ENCODE assay signal across 8 mouse cellular contexts in genomic region chr10:127210961-127211405, GRCm38 (mm10). TPM values are rescaled to one million over a fixed set of nuclear protein-coding genes. Genes with fewer than 3 reads are reported as not detected.
A peak's percentile ranks its signal among the peaks of the same experiment; 100 is the strongest.
DNase-seq lines count a peak whose midpoint lies in the region; ATAC-seq and TF ChIP-seq lines count a peak whose summit lies in the region.

No protein-coding gene starts in this region.

- no peaks in the 10 kb centered on the region for H3K27me3 ChIP-seq in heart, postnatal 0 days (ENCODE audit: control insufficient read depth, insufficient read depth, low read length)
- H3K27me3 ChIP-seq in limb, embryonic 10.5 days (ENCODE audit: low read depth, poor library complexity, severe bottlenecking): no peaks in the 10 kb centered on the region
- no peaks in the 10 kb centered on the region for H3K27me3 ChIP-seq in midbrain, embryonic 11.5 days (ENCODE audit: control insufficient read depth, insufficient read depth, low read length)

- DNase-seq in gastrocnemius, postnatal 4 days (ENCODE audit: low spot score in 2 of 2): peak; percentile 30 to 50
- DNase-seq in gastrocnemius, adult 18-20 months (ENCODE audit: low spot score): no peak
- no peak for DNase-seq in heart, postnatal 0 days (ENCODE audit: low spot score)
- DNase-seq in limb, embryonic 10.5 days (ENCODE audit: low spot score): no peak
- no peak for DNase-seq in midbrain, embryonic 11.5 days (ENCODE audit: low spot score, missing footprints)
- no peak for DNase-seq in cerebellum, adult 8-10 months
- no peak for DNase-seq in B cell, adult 2 months

- no peak for TF ChIP-seq POLR2A in bone marrow macrophage, adult 2 months (IDR thresholded peaks at IDR 0.05; ENCODE audit: borderline replicate concordance, low read depth, low read length)

- ATAC-seq in heart, postnatal 0 days (ENCODE audit: insufficient read depth, low read depth): peak; percentile 44
- peak; percentile 73 for ATAC-seq in midbrain, embryonic 11.5 days (ENCODE audit: low FRiP score)

- under 1% methylated on average over 25 of the region's 25 CpGs for WGBS in heart, postnatal 0 days
- under 1% methylated on average over 25 of the region's 25 CpGs for WGBS in limb, embryonic 10.5 days
- WGBS in midbrain, embryonic 11.5 days: 0% methylated on average over 25 of the region's 25 CpGs

- peaks cover 19% of the 10 kb centered on the region; the same call in 1 of the 2 replicates for H3K36me3 ChIP-seq in heart, postnatal 0 days (replicated peaks; ENCODE audit: control insufficient read depth, insufficient read depth, low read length)
- H3K36me3 ChIP-seq in limb, embryonic 10.5 days: peaks cover 33% of the 10 kb centered on the region
- peaks cover 2% of the 10 kb centered on the region; the same call in 1 of the 2 replicates for H3K36me3 ChIP-seq in midbrain, embryonic 11.5 days (ENCODE audit: control insufficient read depth, insufficient read depth, low read length)

- H3K4me1 ChIP-seq in bone marrow macrophage, adult 2 months (ENCODE audit: control insufficient read depth, insufficient read depth, low read length): peaks cover 11% of the 10 kb centered on the region
- peaks cover 16% of the 10 kb centered on the region for H3K4me1 ChIP-seq in heart, postnatal 0 days (ENCODE audit: control insufficient read depth, insufficient read depth)
- H3K4me1 ChIP-seq in limb, embryonic 10.5 days: peaks cover 21% of the 10 kb centered on the region
- H3K4me1 ChIP-seq in midbrain, embryonic 11.5 days (ENCODE audit: control insufficient read depth, insufficient read depth, low read length): peaks cover 8% of the 10 kb centered on the region

- H3K4me2 ChIP-seq in heart, postnatal 0 days (ENCODE audit: low read depth, low read length): peak overlapping the region; percentile 96
- H3K4me2 ChIP-seq in midbrain, embryonic 11.5 days: peak overlapping the region; percentile 90

- H3K9me3 ChIP-seq in heart, postnatal 0 days (replicated peaks; ENCODE audit: control insufficient read depth, low read length): no peaks in the 10 kb centered on the region
- H3K9me3 ChIP-seq in limb, embryonic 10.5 days (replicated peaks): no peaks in the 10 kb centered on the region
- no peaks in the 10 kb centered on the region for H3K9me3 ChIP-seq in midbrain, embryonic 11.5 days (ENCODE audit: control insufficient read depth, low read length)

- H3K9ac ChIP-seq in heart, postnatal 0 days (replicated peaks; ENCODE audit: low read depth, low read length): peak overlapping the region; percentile 68
- peak overlapping the region; percentile 86 for H3K9ac ChIP-seq in midbrain, embryonic 11.5 days (ENCODE audit: low read length)

- H3K4me3 ChIP-seq in bone marrow macrophage, adult 2 months (ENCODE audit: insufficient read depth, low read length): peak overlapping the region; percentile 85
- peak overlapping the region; percentile 79 for H3K4me3 ChIP-seq in heart, postnatal 0 days (ENCODE audit: low read depth, low read length)
- H3K4me3 ChIP-seq in limb, embryonic 10.5 days: peak overlapping the region; percentile 94
- peak overlapping the region; percentile 86 for H3K4me3 ChIP-seq in midbrain, embryonic 11.5 days (ENCODE audit: low read depth, low read length)

- no peak for TF ChIP-seq CTCF in bone marrow macrophage, adult 2 months (IDR thresholded peaks at IDR 0.05; ENCODE audit: low read depth, low read length)
- no peak for TF ChIP-seq CTCF in heart, postnatal 0 days (IDR thresholded peaks at IDR 0.05; ENCODE audit: low read depth)

- H3K27ac ChIP-seq in bone marrow macrophage, adult 2 months (ENCODE audit: insufficient read depth, low read depth, low read length): no peak overlapping the region
- H3K27ac ChIP-seq in heart, postnatal 0 days (ENCODE audit: low read depth): peak overlapping the region; percentile 36; the same call in 1 of the 2 replicates
- H3K27ac ChIP-seq in limb, embryonic 10.5 days: peak overlapping the region; percentile 88
- no peak overlapping the region for H3K27ac ChIP-seq in midbrain, embryonic 11.5 days (ENCODE audit: low read depth, low read length)

- no peak for TF ChIP-seq EP300 in heart, postnatal 0 days (IDR thresholded peaks at IDR 0.05; ENCODE audit: low read depth)

RNA-seq across cellular contexts. Expression of gene Pip4k2c, which starts 0.4 kb away (rescaled TPM):
- total RNA-seq in gastrocnemius, postnatal 4 days (2021): 10 to 100 TPM; 11.5 to 12.7 TPM
- 1 to 10 TPM; 7.4 to 8.2 TPM for total RNA-seq in gastrocnemius, adult 18-20 months (2021)
- polyA plus RNA-seq in bone marrow macrophage, adult 2 months (2012; ENCODE audit: insufficient read depth, insufficient read length, missing spikeins): 34.5 and 35.0 TPM in 2 replicates
- 22.4 and 23.7 TPM in 2 replicates for total RNA-seq in heart, postnatal 0 days (2014; rRNA removed; ENCODE audit: low replicate concordance)
- 24.7 and 25.0 TPM in 2 replicates for polyA plus RNA-seq in heart, postnatal 0 days (2015; fragmentation: Nextera tagmentation; extraction: Ambion mirVana)
- 25.0 and 27.8 TPM in 2 replicates for polyA plus RNA-seq in limb, embryonic 10.5 days (2016; fragmentation: Nextera tagmentation; extraction: Ambion mirVana)
- polyA plus RNA-seq in midbrain, embryonic 11.5 days (2014; fragmentation: Nextera tagmentation; extraction: Ambion mirVana): 10.3 and 11.4 TPM in 2 replicates

RNA-seq across cellular contexts. Expression of gene Dtx3, which starts 15.5 kb away (rescaled TPM):
- total RNA-seq in gastrocnemius, postnatal 4 days (2021): 10 to 100 TPM; 43.8 to 49.7 TPM
- 10 to 100 TPM; 20.0 to 27.3 TPM for total RNA-seq in gastrocnemius, adult 18-20 months (2021)
- 60.1 and 68.7 TPM in 2 replicates for polyA plus RNA-seq in bone marrow macrophage, adult 2 months (2012; ENCODE audit: insufficient read depth, insufficient read length, missing spikeins)
- total RNA-seq in heart, postnatal 0 days (2014; rRNA removed; ENCODE audit: low replicate concordance): 44.4 and 64.1 TPM in 2 replicates
- polyA plus RNA-seq in heart, postnatal 0 days (2015; fragmentation: Nextera tagmentation; extraction: Ambion mirVana): 28.8 and 30.0 TPM in 2 replicates
- polyA plus RNA-seq in limb, embryonic 10.5 days (2016; fragmentation: Nextera tagmentation; extraction: Ambion mirVana): 91.4 and 122 TPM in 2 replicates
- polyA plus RNA-seq in midbrain, embryonic 11.5 days (2014; fragmentation: Nextera tagmentation; extraction: Ambion mirVana): 130 and 138 TPM in 2 replicates

RNA-seq across cellular contexts. Expression of gene Arhgef25, which starts 21.1 kb away (rescaled TPM):
- 10 to 100 TPM; 40.4 to 43.0 TPM for total RNA-seq in gastrocnemius, postnatal 4 days (2021)
- 1 to 10 TPM; 7.4 to 9.5 TPM for total RNA-seq in gastrocnemius, adult 18-20 months (2021)
- polyA plus RNA-seq in bone marrow macrophage, adult 2 months (2012; ENCODE audit: insufficient read depth, insufficient read length, missing spikeins): 1.3 TPM in 1 of 2 replicates, not detected in the other
- total RNA-seq in heart, postnatal 0 days (2014; rRNA removed; ENCODE audit: low replicate concordance): 20.8 and 44.2 TPM in 2 replicates
- polyA plus RNA-seq in heart, postnatal 0 days (2015; fragmentation: Nextera tagmentation; extraction: Ambion mirVana): 10.0 and 13.8 TPM in 2 replicates
- 25.8 and 36.3 TPM in 2 replicates for polyA plus RNA-seq in limb, embryonic 10.5 days (2016; fragmentation: Nextera tagmentation; extraction: Ambion mirVana)
- 25.8 and 28.2 TPM in 2 replicates for polyA plus RNA-seq in midbrain, embryonic 11.5 days (2014; fragmentation: Nextera tagmentation; extraction: Ambion mirVana)

RNA-seq across cellular contexts. Expression of gene Slc26a10, which starts 30.5 kb away (rescaled TPM):
- 1 to 10 TPM; 3.8 to 4.3 TPM for total RNA-seq in gastrocnemius, postnatal 4 days (2021)
- 1 to 10 TPM; 1.6 to 2.9 TPM for total RNA-seq in gastrocnemius, adult 18-20 months (2021)
- not detected in 2 replicates for polyA plus RNA-seq in bone marrow macrophage, adult 2 months (2012; ENCODE audit: insufficient read depth, insufficient read length, missing spikeins)
- 51.0 and 61.2 TPM in 2 replicates for total RNA-seq in heart, postnatal 0 days (2014; rRNA removed; ENCODE audit: low replicate concordance)
- 22.8 and 23.3 TPM in 2 replicates for polyA plus RNA-seq in heart, postnatal 0 days (2015; fragmentation: Nextera tagmentation; extraction: Ambion mirVana)
- 3.4 and 4.1 TPM in 2 replicates for polyA plus RNA-seq in limb, embryonic 10.5 days (2016; fragmentation: Nextera tagmentation; extraction: Ambion mirVana)
- 0.51 and 0.58 TPM in 2 replicates for polyA plus RNA-seq in midbrain, embryonic 11.5 days (2014; fragmentation: Nextera tagmentation; extraction: Ambion mirVana)

RNA-seq across cellular contexts. Expression of gene B4galnt1, which starts 46.0 kb away (rescaled TPM):
- total RNA-seq in gastrocnemius, postnatal 4 days (2021): 1 to 10 TPM; 3.4 to 3.6 TPM
- total RNA-seq in gastrocnemius, adult 18-20 months (2021): under 1 TPM; 0.39 to 0.93 TPM
- polyA plus RNA-seq in bone marrow macrophage, adult 2 months (2012; ENCODE audit: insufficient read depth, insufficient read length, missing spikeins): 42.2 and 50.6 TPM in 2 replicates
- total RNA-seq in heart, postnatal 0 days (2014; rRNA removed; ENCODE audit: low replicate concordance): 2.3 and 7.7 TPM in 2 replicates
- 0.72 and 0.82 TPM in 2 replicates for polyA plus RNA-seq in heart, postnatal 0 days (2015; fragmentation: Nextera tagmentation; extraction: Ambion mirVana)
- 2.8 and 3.4 TPM in 2 replicates for polyA plus RNA-seq in limb, embryonic 10.5 days (2016; fragmentation: Nextera tagmentation; extraction: Ambion mirVana)
- 8.1 and 9.4 TPM in 2 replicates for polyA plus RNA-seq in midbrain, embryonic 11.5 days (2014; fragmentation: Nextera tagmentation; extraction: Ambion mirVana)

Comparison
In these comparisons a context has a peak if more than half of its experiments do, and no peak if none do; other contexts are left out.
1. DNase-seq: peak in gastrocnemius, postnatal 4 days (2 of 2); none in gastrocnemius, adult 18-20 months (single experiment), heart, postnatal 0 days (single experiment), limb, embryonic 10.5 days (single experiment), midbrain, embryonic 11.5 days (single experiment), cerebellum, adult 8-10 months (single experiment) and B cell, adult 2 months (0 of 2).
2. H3K27ac ChIP-seq: peak in heart, postnatal 0 days (single experiment) and limb, embryonic 10.5 days (single experiment); none in bone marrow macrophage, adult 2 months (single experiment) and midbrain, embryonic 11.5 days (single experiment).
3. Peak in every context shown above with its lines, with median percentiles within 50 percentile points of each other: H3K4me3 ChIP-seq.